Mouse (Mus musculus) cerebellum, adult 2 months (tissue): Measurements from ENCODE around the gene Gpcpd1.

Experiments
- CTCF ChIP-seq: fragments of 200-500 bp; IDR thresholded peaks from 2 replicates; pipeline ENCODE4 v1.5.1; 2011; ENCODE audit warnings: low read depth, mild to moderate bottlenecking, control low read depth, low read length, moderate library complexity, borderline replicate concordance; ENCODE audit not compliant: insufficient read depth
- POLR2A ChIP-seq: fragments of 200-500 bp; IDR thresholded peaks from 2 replicates; pipeline ENCODE4 v1.6.1; 2011; ENCODE audit warnings: low read length, control low read depth, borderline replicate concordance; ENCODE audit not compliant: insufficient read depth

GRCm38 (mm10) chr2:132601777-132602176 is 14.2 kb upstream of the Gpcpd1 start:
- TF ChIP-seq POLR2A (no peak), CTCF (no peak)
